Mouse (Mus musculus): ENCODE data around the gene Nav2.

DNA sequence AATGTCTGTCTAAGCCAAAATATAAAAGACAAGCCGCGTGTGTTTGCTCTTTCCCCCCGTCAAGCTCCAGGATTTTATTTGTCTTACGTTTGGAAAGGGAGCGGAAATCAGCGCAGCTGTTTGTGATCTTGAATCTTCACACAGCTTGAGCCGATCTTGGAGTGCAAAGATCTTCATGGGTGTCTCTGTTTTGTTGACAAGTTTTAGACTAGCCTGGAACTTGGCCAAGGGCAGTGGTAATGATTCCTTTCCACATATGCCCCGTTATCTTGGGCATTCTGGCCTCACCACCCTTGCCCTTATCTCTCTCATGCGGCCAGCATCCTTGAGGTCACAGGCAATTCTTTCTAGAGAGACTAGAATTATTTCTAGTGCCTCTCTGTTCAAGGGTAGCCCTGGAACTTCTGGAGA is 326.8 kb downstream of the Nav2 start:
- no peak for TF ChIP-seq GATA1 (IDR thresholded peaks at IDR 0.05; ENCODE audit: borderline replicate concordance, low read length)
- no peak for TF ChIP-seq FLI1 (IDR thresholded peaks at IDR 0.05; ENCODE audit: low read length)
